Mouse (Mus musculus): ENCODE results near the gene Cct8.

DNA sequence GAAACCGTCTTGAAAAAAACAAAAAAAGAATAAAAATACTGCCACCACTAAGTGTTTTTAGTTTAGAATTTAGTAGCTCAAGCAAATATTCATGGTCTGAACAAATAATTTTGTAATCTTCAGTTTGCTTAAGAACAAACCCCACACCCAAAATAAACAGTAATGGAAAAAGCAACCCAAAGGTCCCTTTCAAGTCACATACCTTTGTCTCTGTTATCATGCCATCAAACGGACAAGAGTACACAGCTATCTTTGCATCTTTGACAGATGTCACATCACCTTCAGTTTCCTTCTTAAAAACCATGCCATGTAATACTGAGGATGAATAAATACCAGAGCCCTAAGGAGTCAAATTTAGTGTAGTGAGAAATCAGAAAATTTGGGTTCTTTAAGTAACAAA lies 7.1 kb downstream of the Cct8 start:
- TF ChIP-seq POLR2A (IDR thresholded peaks at IDR 0.05; ENCODE audit: borderline replicate concordance, control insufficient read depth, low read depth, low read length) (no peak), CTCF (IDR thresholded peaks at IDR 0.05; ENCODE audit: control insufficient read depth, insufficient read depth, low read length) (no peak)

All from bone marrow, adult 2 months (tissue).